Mouse (Mus musculus) embryo, embryonic 10 days (tissue): ENCODE results near the gene Ccdc12.

ENCODE experiments used
- DNase-seq: peaks from one replicate; pipeline ENCODE4 v3.0.0-alpha.2; 2015; ENCODE audit warnings: low spot score

The Ccdc12 gene

DNA sequence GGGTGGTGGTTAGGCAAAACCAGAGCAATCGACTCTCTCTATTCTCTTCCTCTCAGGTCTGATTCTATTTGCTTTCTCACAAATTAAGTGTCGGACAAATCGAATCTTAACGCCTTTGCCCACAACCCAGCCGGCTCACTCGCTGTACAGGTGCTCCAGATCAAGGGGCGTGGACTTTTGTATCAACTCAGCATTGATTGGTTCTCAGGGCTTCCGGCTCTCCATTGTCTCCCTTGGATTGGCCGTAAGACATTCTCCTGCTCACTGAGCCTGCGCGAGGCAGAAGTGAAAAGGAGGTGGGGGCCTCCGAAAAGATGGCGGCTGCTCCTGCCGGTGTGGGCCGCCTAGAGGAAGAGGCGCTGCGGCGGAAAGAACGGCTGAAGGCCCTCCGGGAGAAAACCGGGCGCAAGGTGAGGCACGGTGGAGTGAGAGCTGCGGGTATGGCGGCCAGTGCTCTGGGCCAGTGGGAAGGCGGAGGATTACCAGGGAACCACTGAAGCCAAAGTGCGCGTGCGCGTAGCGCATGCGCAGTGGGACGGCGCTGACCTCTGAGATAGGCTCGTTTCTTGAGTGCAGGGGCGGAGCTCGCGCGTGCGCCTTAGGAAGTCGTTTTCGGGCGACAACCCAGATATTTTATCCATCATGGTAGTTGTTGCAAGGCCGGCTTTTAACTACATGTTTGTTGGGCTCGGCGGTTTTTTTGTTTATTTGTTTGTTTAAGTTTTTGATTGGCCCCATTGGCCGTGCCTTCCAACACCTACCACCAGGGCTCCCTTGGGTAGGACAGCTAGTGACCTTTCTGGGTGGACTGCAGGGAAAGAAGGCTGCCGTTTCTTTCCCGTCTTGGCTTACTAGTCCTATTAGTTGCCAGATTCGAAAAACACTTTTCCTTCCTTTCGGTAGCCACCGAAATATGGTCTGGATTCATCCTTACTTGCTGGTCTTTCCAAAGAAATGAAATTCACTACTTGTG lies at the start of gene Ccdc12:
Gene Ccdc12, plus strand, starts transcription at position 255 of the 973 bp plus-strand sequence.
- peak; percentile 97 for DNase-seq

- no peak for DNase-seq
Measured at GRCm38 (mm10) chr9:110611471-110611870, 44.8 kb upstream of the Ccdc12 start.

GRCm38 (mm10) chr9:110617081-110617480 lies 39.2 kb upstream of the Ccdc12 start:
- no peak for DNase-seq

GRCm38 (mm10) chr9:110620180-110620579 lies 36.1 kb upstream of the Ccdc12 start:
- peak; percentile 39 for DNase-seq

DNA sequence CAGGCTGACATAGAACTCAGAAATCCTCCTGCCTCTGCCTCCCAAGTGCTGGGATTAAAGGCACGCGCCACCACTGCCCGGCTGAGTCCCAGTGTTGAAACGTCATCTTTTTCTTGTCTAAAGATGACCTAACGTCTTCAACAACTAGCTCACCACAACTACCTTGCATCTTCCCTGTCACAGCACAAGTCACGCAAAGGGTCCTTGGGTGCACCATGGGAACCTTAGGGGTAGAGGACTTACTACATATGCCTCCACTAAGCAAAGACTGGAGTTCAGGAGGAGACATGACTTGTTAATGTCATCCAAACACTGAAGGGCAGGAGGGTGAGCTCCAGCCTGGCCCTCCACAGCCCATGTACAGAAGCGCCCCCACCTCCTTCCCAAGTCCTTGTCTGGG lies 35.6 kb upstream of the Ccdc12 start:
- no peak for DNase-seq

- DNase-seq = no peak
Measured at GRCm38 (mm10) chr9:110622621-110623219, 33.6 kb upstream of the Ccdc12 start.

DNA sequence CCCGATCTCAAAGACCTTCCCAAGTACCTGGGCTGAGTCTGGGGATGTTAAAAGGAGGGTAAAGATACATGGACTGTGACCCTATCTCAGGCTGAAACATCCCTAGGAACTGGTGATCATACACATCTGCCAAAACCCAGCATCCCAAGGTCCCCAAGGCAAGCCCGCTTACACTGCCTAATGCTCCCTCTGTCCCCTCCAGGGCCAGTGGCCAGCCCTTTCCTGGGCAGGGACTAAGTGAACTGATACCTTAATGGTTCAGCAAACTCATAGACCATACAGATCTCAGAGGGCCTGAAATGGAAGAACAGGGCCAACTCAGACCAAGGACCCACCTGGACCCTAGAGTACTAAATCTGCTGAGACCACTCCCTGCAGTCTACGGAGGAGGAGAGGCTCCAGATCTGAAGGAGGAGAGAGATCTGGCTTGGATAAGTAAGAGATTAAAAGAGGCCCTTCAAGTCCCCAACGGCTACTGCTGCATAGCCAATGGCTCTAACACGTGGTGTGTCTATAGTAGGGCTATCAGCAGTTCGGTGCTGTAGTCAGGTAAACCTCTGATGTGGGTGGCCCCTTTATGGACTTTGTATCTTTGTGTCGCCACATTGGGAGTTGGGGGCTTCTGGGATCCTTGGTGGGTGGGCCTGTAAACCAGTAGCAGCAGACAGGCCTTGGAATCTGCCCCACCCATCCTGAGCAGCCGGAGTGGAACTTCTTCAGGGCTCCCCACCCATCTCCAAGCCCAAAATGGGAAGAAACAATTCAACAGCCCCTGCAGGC lies 32.7 kb upstream of the Ccdc12 start:
- no peak for DNase-seq

DNA sequence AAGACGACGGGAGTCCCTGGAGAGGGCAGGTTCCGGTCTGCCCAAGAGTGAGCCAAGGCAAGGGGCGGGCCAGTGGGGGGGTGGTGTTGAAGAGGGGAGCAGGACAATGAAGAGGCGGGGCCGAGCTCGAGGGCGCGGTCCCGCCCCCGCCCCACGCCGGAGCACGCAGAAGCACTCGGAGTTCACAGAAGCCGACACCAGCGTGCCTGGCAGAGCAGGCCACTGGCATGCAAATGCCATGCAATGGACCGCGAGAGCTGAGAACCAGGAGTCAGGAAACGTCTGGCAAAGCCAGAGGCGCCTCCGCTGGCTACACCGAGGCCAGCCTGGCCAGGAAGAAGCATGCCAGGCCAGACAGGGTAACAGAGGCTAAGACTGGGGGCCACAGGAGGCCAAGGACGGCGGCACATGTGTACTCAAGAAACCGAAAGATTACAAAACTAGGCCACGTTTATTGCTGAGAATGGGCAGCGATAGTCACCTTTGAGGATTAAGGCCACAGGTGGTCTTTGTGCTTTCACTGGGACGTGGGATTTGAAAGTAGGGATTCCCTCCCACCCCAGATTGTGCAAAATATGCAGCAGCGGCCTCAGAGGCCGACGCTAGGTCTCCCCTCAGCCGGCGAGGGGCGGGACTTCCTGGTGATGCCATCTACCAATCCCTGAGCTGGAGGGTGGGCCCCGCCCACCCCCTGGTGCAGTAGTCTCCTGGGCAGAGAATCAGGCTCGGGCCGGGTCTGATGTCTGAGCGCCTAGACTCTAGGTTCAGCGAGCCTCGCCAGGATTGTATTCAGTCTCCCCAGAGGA lies 31.7 kb upstream of the Ccdc12 start, which contains the start of gene Nradd:
Gene Nradd, minus strand, starts transcription at position 92 of the 806 bp plus-strand sequence.
- DNase-seq = peak; percentile 95

DNA sequence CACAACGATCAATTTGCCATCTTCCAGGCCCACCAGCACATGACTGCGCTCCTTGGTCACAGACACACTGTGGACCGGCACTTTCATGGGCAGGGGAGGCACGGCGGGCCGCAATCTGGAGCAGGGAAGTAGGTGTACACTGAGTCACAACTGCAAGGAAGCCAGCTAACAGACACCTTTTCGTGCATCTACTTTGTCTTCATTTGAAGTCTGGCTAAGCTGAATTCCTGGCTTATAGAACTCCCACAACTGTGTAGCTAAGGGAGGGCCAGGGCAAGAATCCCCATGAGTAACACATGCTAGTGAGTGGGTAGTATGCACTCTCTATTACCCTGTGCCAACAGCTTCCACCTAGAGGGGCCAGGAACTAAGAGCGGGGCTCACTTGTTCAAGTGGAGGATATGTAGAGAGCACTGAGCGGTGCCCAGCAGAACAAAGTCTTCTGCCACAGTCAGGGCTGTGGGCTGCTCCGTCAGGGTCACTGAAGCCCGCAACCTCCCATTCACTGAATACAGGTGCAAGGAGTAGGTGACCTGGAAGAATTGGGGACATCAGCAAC lies 30.9 kb upstream of the Ccdc12 start:
- no peak for DNase-seq

DNA sequence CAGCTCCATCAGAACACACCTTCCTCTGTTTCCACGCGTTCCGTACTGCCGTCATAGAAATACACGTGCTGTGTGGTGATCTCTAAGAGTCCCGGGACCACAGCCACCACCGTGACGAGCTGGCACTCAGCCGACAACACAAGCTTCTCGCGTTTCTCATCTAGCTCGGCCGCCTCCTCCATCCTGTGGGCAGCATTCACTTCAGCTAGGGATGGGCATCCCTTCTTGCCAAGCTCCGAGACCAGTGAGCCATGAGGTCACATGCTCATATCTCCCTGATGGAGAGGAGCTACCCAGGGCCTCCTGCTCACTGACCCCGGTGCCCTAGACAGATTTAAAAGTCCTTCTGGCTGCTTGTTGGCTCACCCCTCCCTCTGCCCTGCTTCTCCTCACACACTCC lies 26.1 kb upstream of the Ccdc12 start:
- DNase-seq = no peak

DNA sequence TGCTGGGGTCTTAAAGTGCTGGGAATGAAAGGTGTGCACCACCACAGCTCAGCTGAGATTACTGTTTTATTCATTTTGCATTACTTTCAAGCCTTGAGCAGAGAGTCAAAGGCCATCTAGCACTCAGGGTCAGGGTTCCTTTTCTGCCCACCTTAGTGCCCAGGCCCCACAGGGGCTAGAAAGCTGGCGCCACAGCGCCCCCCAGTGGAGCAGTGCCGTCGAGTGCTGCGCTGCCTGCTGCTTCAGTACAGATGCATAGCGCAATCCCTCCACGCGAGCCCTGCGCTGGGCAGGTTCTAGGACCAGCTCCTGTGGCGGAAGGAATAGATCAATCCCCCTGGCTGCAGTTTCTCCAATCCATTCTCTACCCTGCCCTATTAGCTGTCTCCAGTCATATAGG lies 25.1 kb upstream of the Ccdc12 start:
- peak; percentile 78 for DNase-seq

DNA sequence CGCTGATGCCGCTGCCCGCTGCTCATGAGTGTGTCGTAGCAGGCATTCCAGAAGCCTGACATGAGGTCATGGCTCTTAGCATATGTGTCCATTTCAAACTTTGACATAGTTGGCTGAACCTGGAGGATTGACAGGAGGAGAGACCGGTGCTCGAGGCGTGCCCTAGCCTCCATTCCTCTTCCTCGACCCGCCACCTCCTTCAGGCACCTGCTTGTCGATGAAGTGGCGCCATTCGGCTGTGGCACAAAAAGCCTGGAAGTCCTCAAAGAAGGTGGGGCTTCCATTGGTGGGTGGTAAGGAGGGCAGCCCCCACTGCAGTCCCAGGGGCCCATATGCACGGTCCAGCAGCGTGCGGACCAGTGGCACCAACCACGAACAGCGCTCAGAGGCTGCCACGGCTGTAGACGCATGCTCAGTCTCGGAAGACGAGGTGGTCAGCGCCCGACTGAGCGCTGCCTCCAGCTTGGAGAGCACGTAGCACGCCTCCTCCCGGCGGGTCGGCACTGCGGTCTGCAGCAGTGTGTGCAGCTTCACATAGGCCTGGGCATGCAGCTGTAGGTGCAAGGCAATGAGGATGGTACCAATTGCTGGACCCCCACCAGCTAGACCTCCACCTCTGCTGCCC lies 24.5 kb upstream of the Ccdc12 start:
- peak; percentile 80 for DNase-seq

DNA sequence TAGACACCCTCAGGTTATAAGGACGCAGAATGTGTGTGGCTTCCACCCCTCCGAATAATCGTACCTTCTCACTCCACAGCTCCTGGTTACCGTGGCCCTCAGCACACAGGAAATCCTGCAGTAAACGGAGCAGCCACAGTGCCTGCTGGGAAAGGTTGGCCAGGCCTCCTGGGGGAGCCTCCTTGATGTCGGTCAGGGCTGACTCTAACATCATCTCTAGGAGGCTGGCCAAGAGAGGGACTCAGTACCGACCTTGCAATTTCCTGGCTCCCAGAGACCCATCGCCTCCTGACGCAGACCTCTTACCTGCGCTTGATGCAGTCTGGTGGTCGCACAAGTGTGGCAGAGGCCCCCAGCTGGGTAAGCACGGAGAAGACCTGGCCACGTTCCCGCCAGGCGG lies 23.6 kb upstream of the Ccdc12 start:
- DNase-seq = no peak

- no peak for DNase-seq
Measured at GRCm38 (mm10) chr9:110633882-110634281, 22.4 kb upstream of the Ccdc12 start.

GRCm38 (mm10) chr9:110635225-110635624 lies 21.1 kb upstream of the Ccdc12 start:
- DNase-seq = peak; percentile 89

DNA sequence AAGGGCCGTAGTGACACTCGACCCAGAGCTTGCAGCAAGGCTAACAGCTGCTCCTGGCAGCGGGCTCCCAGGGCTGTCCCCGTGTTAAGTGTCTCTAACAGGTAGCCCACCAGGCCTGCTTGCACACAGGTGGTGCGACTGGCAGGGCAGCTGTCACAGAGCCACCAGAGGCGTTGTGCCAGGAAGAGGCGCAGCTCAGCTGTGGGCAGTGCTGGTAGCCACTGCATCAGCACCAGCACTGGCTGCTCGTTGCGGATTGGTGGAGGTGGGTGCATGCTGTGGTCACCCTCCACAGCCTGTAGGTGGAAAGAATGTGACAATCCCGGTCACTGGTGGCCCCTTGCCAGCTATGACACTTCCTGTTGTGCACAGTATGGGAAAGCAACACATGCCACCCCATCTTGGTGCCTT lies 17.7 kb upstream of the Ccdc12 start:
- no peak for DNase-seq

DNA sequence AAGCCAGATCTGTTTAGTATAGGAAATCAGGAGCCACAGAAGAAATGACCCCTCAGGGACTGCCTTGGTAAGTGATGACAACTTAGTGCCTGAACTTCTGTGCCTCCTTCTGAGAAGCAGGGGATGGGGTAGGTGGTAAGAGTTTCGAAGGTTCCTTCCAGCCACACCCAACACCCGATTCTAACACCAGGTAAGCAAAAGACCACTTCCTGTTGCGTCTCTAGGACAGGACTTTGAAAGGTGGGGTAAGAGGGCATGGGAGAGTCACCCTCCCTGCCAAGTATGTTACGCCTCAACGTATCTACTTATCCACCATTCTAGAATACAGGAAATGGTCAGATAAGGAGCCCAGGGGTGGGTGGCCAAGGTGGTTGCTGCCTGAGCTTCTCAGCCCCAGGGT lies 15.3 kb upstream of the Ccdc12 start:
- DNase-seq = no peak

GRCm38 (mm10) chr9:110642812-110643524 lies 13.3 kb upstream of the Ccdc12 start:
- no peak for DNase-seq

DNA sequence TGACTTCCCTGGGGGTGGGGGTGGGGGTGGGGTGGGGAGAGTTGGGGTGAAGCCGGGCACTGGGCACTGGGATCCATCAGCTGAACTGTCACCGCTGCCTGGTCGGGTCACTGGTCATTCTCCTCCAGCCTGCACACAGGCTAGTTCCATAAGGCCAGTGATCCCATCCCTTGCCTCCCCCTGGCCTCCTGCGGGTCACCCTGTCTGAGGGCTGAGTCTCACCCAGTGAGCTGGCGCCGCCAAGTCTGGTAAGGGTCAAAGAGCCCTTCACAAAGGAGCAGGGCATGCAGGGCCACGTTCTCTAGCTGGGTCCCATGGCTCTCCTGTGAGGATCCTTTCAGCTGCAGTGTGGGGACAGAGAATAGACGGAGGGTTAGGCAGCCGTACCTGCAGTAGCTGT lies 12.5 kb upstream of the Ccdc12 start:
- DNase-seq = no peak

DNA sequence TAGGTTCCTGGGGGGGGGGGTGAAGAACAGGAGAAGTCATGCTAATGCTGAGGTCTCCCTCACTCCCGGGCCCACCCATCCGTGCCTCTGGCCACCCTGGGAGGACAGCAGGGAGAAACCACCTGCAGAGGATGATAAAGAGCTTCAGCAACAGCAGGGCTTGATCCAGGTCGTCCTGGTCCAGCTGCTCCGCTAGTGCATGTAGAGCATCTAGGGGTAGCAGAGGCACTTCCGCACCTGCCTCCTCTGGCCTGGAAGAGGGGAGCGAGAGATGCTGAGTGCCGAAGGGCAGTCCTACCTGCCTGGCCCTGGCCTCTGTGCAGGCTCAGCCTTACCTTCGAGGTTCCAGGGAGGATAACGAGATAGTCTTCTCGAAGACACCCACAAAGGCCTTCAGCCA lies 12.0 kb upstream of the Ccdc12 start:
- DNase-seq = no peak
